Mouse (Mus musculus) thymus, adult 2 months (tissue): ENCODE measurements around the gene Gm45785.

ENCODE experiments used
- CTCF ChIP-seq: fragments of 200-500 bp; IDR thresholded peaks from 2 replicates; pipeline ENCODE4 v1.5.1; 2012; ENCODE audit warnings: mild to moderate bottlenecking, control low read depth, low read length, moderate library complexity, borderline replicate concordance; ENCODE audit not compliant: control insufficient read depth, poor library complexity, insufficient read depth; ENCODE audit errors: extremely low read depth
- POLR2A ChIP-seq: fragments of 200-500 bp; IDR thresholded peaks from 2 replicates; pipeline ENCODE4 v1.6.1; 2012; ENCODE audit warnings: mild to moderate bottlenecking, low read length, control low read depth, moderate library complexity; ENCODE audit not compliant: control insufficient read depth, poor library complexity, insufficient read depth; ENCODE audit errors: extremely low read depth

DNA sequence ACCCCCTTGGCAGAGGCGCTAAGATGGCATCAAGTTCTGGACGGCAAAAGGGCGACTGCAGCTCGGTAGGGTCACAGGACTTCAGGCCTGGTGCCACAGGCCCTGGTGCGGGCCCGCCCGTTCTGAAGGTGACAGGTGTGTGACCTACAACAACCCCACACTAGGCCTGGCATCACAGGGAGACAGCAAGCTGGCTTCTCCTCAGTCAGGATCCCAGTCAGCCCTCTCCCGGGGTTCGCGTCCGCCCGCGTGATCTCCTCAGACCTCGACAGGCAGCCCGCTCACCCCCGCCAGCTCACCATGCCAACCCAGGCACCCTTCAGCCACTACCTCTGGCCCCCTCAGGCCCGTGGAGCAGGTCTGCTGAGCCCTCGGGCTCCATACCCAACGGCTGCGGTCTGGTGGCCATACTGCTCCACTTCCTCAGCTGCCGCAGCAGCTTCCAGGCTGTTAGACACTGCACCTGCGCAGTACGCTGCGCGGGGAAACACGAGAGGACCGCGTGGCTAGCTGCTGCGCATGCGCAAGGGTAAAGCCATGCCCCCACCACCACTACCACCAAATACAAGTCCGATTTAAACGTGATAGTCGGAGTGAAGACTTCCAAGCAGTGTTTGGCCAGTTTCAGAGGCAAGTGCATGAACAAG, 68.6 kb downstream of the Gm45785 start, which contains the start of gene Syce1:
- TF ChIP-seq POLR2A: no peak
- TF ChIP-seq CTCF: no peak
